Mouse (Mus musculus) spleen, adult 12 weeks (tissue): ENCODE data around the gene Acsl1.

ENCODE experiments used
- DNase-seq: peaks from one replicate; pipeline ENCODE4 v3.0.0; 2022; ENCODE audit warnings: low spot score

The Acsl1 gene

GRCm38 (mm10) chr8:46475942-46476341 lies 5.1 kb downstream of the Acsl1 start:
- DNase-seq, result no peak

GRCm38 (mm10) chr8:46477747-46478458 lies 7.1 kb downstream of the Acsl1 start:
- no peak for DNase-seq

GRCm38 (mm10) chr8:46478783-46479182 lies 7.9 kb downstream of the Acsl1 start:
- DNase-seq, result no peak

- DNase-seq, result no peak
These were observed 9.1 kb downstream of the Acsl1 start for GRCm38 (mm10) chr8:46479794-46480532.

- DNase-seq, result no peak
These were observed 9.7 kb downstream of the Acsl1 start for GRCm38 (mm10) chr8:46480533-46480900.

GRCm38 (mm10) chr8:46482771-46483170 lies 11.9 kb downstream of the Acsl1 start:
- DNase-seq, result no peak

- DNase-seq, result no peak
These were observed 12.4 kb downstream of the Acsl1 start for GRCm38 (mm10) chr8:46483247-46483646.

- no peak for DNase-seq
These were observed 13.2 kb downstream of the Acsl1 start for GRCm38 (mm10) chr8:46484077-46484476.

GRCm38 (mm10) chr8:46484931-46485463 lies 14.2 kb downstream of the Acsl1 start:
- DNase-seq, result no peak

GRCm38 (mm10) chr8:46488085-46488561 lies 17.3 kb downstream of the Acsl1 start:
- DNase-seq, result no peak

GRCm38 (mm10) chr8:46489196-46489595 lies 18.4 kb downstream of the Acsl1 start:
- no peak for DNase-seq

GRCm38 (mm10) chr8:46490250-46490649 lies 19.4 kb downstream of the Acsl1 start:
- DNase-seq, result no peak

- DNase-seq, result no peak
These were observed 20.0 kb downstream of the Acsl1 start for GRCm38 (mm10) chr8:46490821-46491220.

GRCm38 (mm10) chr8:46493495-46494170 lies 22.8 kb downstream of the Acsl1 start:
- no peak for DNase-seq

GRCm38 (mm10) chr8:46496852-46497251 lies 26.0 kb downstream of the Acsl1 start:
- no peak for DNase-seq

- no peak for DNase-seq
These were observed 26.6 kb downstream of the Acsl1 start for GRCm38 (mm10) chr8:46497314-46498011.

GRCm38 (mm10) chr8:46499376-46500061 lies 28.7 kb downstream of the Acsl1 start:
- no peak for DNase-seq

- no peak for DNase-seq
These were observed 31.7 kb downstream of the Acsl1 start for GRCm38 (mm10) chr8:46502333-46503071.

GRCm38 (mm10) chr8:46503072-46503695 lies 32.3 kb downstream of the Acsl1 start:
- DNase-seq, result no peak

GRCm38 (mm10) chr8:46504196-46504595 lies 33.4 kb downstream of the Acsl1 start:
- no peak for DNase-seq
